Mouse (Mus musculus) adipocyte (in vitro differentiated cells): ENCODE measurements around the gene Kirrel3.

Experiments
- DNase-seq: peaks from one replicate; pipeline ENCODE4 v3.0.0-alpha.2; 2016; ENCODE audit warnings: low spot score

The Kirrel3 gene

DNA sequence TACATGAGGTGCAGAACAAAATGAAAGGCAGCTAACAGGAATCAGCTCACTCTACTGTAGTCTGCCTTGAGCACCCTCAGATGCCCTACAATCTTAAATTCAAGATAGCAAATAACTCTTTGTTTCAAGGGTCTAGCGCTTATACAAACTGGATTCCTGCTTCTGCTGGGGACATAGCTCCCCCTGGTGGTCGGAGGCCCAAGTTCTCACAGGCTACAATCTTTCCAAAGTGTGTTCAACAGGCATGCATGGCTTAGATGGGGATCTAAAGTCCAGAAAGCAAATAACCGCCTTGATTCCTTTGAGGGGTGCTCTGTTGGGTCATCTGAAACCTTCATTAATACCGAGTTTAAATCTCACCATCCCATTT, 267.1 kb downstream of the Kirrel3 start:
- DNase-seq: peak; percentile 59

DNA sequence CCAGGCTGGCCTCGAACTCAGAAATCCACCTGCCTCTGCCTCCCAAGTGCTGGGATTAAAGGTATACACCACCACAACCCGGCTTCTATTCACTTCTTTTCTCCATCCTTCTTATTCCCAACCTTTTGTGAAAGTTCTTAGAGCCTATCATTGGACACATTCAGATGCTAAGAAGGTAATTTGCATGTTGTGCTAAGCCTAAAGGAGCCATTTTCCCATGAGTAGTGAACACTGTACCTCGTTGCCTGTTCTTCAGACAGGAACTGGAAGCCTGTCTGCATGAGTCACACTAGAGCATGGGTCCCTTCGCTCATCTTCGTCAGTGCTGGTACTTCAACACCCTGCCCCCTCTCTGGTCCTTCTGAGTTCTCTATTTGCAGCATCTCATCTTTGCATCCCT, 268.2 kb downstream of the Kirrel3 start:
- no peak for DNase-seq

DNA sequence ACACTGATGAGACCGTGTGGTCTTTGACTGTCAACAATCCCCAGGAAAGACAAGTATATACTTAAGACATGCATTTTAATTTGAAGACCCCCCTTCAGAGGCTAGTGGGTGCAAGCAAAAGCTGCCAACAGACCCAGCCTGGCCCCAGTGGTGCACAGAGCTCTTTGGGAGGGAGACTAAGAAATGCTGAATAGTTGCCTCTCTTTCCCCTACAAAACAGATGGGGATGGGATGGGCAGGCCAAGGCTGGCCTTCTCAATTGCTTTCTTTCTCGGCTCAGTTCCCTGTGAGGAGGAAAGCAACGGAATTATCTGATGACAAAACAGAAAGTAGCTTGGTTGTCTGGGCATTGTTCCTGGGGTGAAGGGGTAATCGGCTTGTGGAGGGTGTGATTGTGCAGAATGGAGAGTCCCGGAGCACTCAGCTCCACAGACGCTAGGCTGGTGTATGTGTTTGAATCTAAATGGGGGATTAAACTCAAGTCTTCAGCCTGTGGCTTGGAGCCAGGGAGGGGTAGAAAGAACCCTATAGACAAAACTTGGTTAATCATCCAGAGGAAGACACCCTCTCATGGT, 268.9 kb downstream of the Kirrel3 start:
- DNase-seq: no peak

DNA sequence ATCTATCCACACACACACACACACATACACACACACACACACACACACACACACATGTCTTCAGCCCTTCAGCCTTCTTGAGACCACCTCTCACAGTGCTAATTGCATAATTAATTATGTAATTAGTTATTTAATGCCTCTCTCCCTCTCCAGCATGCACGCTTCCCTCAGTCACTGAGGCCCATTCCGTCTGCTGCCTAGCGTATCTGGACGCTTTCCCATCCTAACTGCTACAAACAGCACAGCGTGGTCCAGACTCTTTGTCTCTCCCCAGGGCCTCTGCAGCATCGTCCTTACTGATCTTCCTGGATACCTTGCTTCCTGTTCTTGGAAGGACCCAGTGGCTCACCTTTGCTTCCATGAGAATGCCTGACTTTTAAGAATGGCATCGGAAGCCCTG, 270.4 kb downstream of the Kirrel3 start:
- no peak for DNase-seq

DNA sequence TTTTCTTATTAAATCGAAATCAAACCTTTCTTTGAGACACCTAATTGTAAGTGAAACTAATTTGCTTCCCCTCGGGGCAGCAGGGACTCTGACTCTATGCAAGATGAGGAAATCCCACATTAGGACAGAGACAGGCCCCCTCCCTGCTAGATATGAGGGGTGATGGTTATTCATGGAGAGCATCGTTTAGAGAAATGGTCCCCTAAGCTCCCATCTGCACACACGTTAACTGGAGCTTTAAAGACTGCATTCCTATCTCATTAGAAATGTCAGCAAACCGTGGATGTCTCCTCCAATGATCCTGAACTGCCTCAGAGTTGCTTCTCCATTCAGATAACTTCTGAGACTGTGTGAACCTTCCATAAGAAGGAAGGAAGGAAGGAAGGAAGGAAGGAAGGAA, 273.2 kb downstream of the Kirrel3 start:
- DNase-seq: no peak

DNA sequence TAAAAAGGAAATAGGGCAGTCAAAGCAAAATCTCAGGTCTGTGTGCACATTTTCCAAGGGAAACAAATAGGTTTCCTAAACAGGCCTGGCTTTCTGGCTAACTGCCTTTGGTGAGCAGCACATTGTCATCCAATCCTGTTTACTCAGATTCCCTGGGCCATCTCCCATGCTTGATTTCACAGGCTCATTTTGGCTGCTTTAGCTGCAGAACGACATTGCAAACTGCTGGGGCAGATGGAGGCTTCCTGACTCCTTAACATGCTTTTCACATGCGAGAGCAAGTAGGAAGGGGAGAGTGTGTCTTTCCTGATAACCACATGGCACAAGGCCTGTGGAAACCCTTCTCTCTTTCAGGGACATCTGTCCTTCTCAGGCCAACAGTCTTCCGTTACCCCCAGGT, 274.8 kb downstream of the Kirrel3 start:
- DNase-seq: no peak

DNA sequence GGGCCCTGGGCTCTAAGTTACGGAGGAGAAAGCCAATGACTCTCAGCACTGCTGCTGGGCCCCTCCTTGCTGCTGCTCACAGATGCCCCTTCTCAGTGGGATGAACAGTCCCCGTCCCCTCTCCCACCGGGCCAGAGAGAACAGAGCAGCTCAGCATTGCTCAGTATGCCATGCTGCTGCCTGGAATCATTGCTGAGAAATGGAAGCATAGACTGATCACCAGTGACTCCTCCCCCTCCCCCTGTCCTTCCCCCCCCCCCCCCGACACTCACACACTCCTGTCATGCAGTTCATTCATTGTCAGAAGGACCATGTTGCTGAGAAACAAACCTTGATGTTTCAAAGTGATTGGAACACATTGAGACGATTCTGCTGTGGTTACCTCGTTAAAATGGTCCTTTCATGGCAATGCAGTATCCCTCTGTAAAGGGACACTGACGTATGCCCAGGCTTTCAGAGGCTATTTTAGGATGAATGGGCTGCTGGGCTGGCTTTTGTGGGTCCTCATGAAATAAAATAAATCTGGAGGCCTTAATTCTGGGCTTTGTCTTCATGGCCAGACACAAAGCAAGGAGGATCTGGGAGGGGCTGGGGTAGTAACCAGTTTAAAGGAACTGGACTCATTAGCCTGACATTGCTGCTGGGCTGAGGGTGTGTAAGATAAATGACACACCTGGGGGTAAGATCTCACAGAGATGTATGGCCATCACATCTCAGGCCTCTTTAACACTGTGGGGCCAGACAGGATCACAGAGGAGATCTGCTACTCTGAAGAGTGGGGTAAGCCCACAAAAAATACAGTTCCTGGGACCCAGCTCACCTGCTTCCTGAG, 281.3 kb downstream of the Kirrel3 start:
- DNase-seq: no peak

DNA sequence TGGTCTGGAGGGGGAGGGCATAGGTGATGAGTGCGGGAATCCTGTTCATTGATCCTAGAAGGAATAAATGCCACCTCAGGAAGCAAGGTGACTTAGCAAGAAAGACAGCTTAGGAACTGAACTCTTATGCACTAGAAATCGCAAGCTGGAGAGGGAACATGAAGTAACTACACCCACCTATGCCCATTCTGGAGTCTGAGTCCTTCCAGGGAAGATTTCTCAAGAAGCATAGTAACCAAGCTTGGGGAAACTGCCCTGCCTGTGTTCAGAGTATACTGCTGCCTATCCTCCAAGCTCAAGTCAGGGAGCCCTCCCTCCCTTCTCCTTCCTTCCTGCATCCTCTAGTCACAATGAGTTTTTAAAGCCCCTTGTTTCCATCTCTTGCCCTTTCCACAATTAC, 283.3 kb downstream of the Kirrel3 start:
- no peak for DNase-seq

GRCm38 (mm10) chr9:34770951-34771350, 285.3 kb downstream of the Kirrel3 start:
- DNase-seq: no peak

GRCm38 (mm10) chr9:34771401-34771800, 285.7 kb downstream of the Kirrel3 start:
- DNase-seq: no peak

DNA sequence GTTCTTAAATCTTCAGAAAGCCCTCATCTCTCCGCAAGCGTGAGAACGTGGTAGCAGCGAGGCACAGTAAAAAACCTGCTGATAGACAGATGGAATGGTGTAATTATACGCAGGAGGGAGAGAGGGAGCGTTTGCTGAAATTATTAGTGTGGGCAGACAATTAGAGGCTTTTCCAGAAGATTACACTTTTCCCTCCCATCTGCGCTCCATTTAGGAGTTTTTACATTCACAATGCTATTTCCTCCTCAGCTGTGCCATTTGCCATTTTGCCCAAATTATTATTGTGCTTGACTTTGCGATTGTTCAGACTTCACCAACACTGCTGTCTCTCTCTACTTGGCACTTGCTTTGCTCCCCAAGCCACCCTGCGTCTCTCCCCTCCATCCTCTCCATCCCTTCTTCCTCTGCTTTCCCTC, 286.3 kb downstream of the Kirrel3 start:
- no peak for DNase-seq

GRCm38 (mm10) chr9:34781356-34781755, 295.7 kb downstream of the Kirrel3 start:
- DNase-seq: no peak

- DNase-seq: no peak
These were observed 302.2 kb downstream of the Kirrel3 start for GRCm38 (mm10) chr9:34787915-34788314.

DNA sequence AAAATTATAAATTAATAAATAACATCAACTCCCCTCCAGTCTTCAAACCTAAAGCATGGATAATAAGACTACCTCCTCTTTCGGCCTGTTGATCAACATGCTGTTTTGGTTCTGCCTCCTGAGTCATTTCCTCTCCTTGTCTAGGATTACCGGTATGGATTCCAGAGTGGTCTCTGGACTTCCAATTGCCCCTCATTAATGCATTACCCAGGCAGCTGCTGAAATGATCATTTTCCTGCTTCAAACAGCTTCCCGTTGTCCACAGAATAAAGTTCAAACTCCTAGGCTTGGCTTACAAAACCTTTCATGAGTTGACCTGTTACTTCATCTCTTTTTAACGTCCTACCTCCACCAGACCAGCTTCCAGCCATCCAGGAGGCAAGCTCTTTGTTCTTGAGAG, 309.5 kb downstream of the Kirrel3 start:
- DNase-seq: no peak

- DNase-seq: peak; percentile 31
These were observed 312.1 kb downstream of the Kirrel3 start for GRCm38 (mm10) chr9:34797688-34798339.

DNA sequence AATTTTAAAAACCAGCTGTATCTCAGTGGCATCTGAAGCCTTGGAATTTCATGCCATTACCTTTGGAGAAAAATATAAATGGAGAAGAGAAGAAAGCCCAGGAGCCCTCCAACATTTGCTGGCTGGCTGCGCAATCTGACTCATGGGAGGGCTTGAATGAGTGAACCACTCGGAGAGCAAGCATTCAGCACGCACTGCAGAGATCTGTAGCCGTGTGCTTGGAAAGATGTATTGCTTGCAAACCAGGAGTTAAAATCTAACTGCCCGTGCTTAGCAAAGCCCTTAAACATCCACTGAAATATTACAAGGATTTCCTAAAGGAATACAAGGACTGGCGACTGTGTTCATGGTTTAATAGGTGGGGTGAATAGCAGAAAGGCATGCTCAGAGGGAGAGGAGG, 316.0 kb downstream of the Kirrel3 start:
- no peak for DNase-seq

DNA sequence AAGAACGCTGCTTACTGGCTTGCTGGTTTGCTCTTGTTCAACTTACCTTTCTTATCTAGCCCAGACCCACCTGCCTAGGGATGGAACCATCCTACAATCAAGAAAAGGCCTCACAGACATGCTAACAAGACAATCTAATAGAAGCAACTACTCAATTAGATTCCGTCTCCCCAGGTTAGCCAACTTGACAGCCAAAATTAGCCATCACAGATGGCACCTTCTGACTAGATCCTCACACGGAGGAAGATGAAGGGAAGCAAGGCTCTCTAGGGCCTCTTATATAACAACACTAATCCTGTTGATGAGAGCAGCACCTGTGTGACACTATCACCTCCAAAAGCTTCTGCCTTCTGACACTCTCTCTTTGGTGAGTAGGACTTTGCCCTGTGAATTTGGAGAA, 321.2 kb downstream of the Kirrel3 start:
- no peak for DNase-seq

- no peak for DNase-seq
These were observed 324.4 kb downstream of the Kirrel3 start for GRCm38 (mm10) chr9:34809993-34810513.

GRCm38 (mm10) chr9:34818325-34818976, 332.8 kb downstream of the Kirrel3 start:
- DNase-seq: no peak

- no peak for DNase-seq
These were observed 338.8 kb downstream of the Kirrel3 start for GRCm38 (mm10) chr9:34824358-34825088.

- DNase-seq: no peak
These were observed 339.4 kb downstream of the Kirrel3 start for GRCm38 (mm10) chr9:34825089-34825400.

GRCm38 (mm10) chr9:34825402-34826008, 339.8 kb downstream of the Kirrel3 start:
- no peak for DNase-seq
